Mouse (Mus musculus) hindbrain, embryonic 16.5 days (tissue): ENCODE measurements around the gene Gtf3c2. TPM values are rescaled to one million over a fixed set of nuclear protein-coding genes. Genes with fewer than 3 reads are reported as not detected.

Experiments
- polyA plus RNA-seq: library from polyadenylated mRNA; unstranded; fragments of >200 nt; fragmentation: Nextera tagmentation; extraction: Ambion mirVana; gene quantifications from 2 replicates; pipeline ENCODE4 v1.2.1, GENCODE M21; 2015

Gene Gtf3c2
- polyA plus RNA-seq, 1 experiment from 2014 or later: 51.6 TPM

Other genes with a start within 250 kb of the Gtf3c2 start
- 77.3 and 89.1 TPM in 2 replicates for gene Cgref1, start 234.6 kb downstream of the Gtf3c2 start, polyA plus RNA-seq
- gene Preb, start 219.8 kb downstream of the Gtf3c2 start, polyA plus RNA-seq: 115 and 123 TPM in 2 replicates
- not detected in 2 replicates for gene Tcf23, start 211.5 kb downstream of the Gtf3c2 start, polyA plus RNA-seq
- 174 and 195 TPM in 2 replicates for gene Atraid, start 131.8 kb downstream of the Gtf3c2 start, polyA plus RNA-seq
- gene Slc5a6, start 131.2 kb downstream of the Gtf3c2 start, polyA plus RNA-seq: 30.1 and 31.6 TPM in 2 replicates
- 11.6 and 16.8 TPM in 2 replicates for gene Cad, start 125.4 kb downstream of the Gtf3c2 start, polyA plus RNA-seq
- not detected in 2 replicates for gene Dnajc5g, start 73.9 kb downstream of the Gtf3c2 start, polyA plus RNA-seq
- gene Slc30a3, start 71.9 kb downstream of the Gtf3c2 start, polyA plus RNA-seq: 44.3 and 52.7 TPM in 2 replicates
- 1.00 TPM in 1 of 2 replicates, not detected in the other for gene Trim54, start 63.4 kb downstream of the Gtf3c2 start, polyA plus RNA-seq
- gene Ucn, start 41.3 kb downstream of the Gtf3c2 start, polyA plus RNA-seq: not detected in 2 replicates
- 56.1 and 61.1 TPM in 2 replicates for gene Mpv17, start 25.9 kb downstream of the Gtf3c2 start, polyA plus RNA-seq
- 2.1 and 2.2 TPM in 2 replicates for gene Gm29609, start 233 bp downstream of the Gtf3c2 start, polyA plus RNA-seq
- gene Snx17, start 13.1 kb upstream of the Gtf3c2 start, polyA plus RNA-seq: 120 and 124 TPM in 2 replicates
- gene Eif2b4, start 13.3 kb upstream of the Gtf3c2 start, polyA plus RNA-seq: 88.5 and 91.6 TPM in 2 replicates
- gene Zfp513, start 22.2 kb upstream of the Gtf3c2 start, polyA plus RNA-seq: 12.3 and 14.0 TPM in 2 replicates
- 172 and 185 TPM in 2 replicates for gene Ppm1g, start 40.5 kb upstream of the Gtf3c2 start, polyA plus RNA-seq
- 167 and 174 TPM in 2 replicates for gene Nrbp1, start 60.7 kb upstream of the Gtf3c2 start, polyA plus RNA-seq
- gene Gm9970, start 61.1 kb upstream of the Gtf3c2 start, polyA plus RNA-seq: 0.41 TPM in 1 of 2 replicates, not detected in the other
- 3.1 and 3.2 TPM in 2 replicates for gene Krtcap3, start 71.5 kb upstream of the Gtf3c2 start, polyA plus RNA-seq
- gene Ift172, start 111.0 kb upstream of the Gtf3c2 start, polyA plus RNA-seq: 31.5 and 38.2 TPM in 2 replicates
- gene Fndc4, start 115.9 kb upstream of the Gtf3c2 start, polyA plus RNA-seq: 102 and 105 TPM in 2 replicates
- 0.25 and 0.26 TPM in 2 replicates for gene Gckr, start 117.3 kb upstream of the Gtf3c2 start, polyA plus RNA-seq